Mouse (Mus musculus) kidney, adult 9 months (tissue): ENCODE results near the gene Ccdc12.

Experiments used
- DNase-seq: peaks from one replicate; pipeline ENCODE4 v3.0.0; 2022

Ccdc12 gene

GRCm38 (mm10) chr9:110649775-110650174 is 6.5 kb upstream of the Ccdc12 start:
- no peak for DNase-seq

- DNase-seq = peak; percentile 67
Measured at GRCm38 (mm10) chr9:110651931-110652722, 4.2 kb upstream of the Ccdc12 start.

GRCm38 (mm10) chr9:110652963-110653654 is 3.2 kb upstream of the Ccdc12 start:
- DNase-seq = no peak

- DNase-seq = peak; percentile 99
Measured at GRCm38 (mm10) chr9:110653655-110654461, 2.4 kb upstream of the Ccdc12 start, which contains the start of gene Nbeal2. Gene Nbeal2, minus strand, starts transcription at chr9:110654161.

- no peak for DNase-seq
Measured at GRCm38 (mm10) chr9:110654726-110655650, 1.3 kb upstream of the Ccdc12 start.

- DNase-seq = peak; percentile 45
Measured at GRCm38 (mm10) chr9:110655651-110656007, 674 bp upstream of the Ccdc12 start.

- DNase-seq = peak; percentile 91
Measured at GRCm38 (mm10) chr9:110657474-110658078, 1.3 kb downstream of the Ccdc12 start.

- DNase-seq = no peak
Measured at GRCm38 (mm10) chr9:110659521-110659920, 3.2 kb downstream of the Ccdc12 start.

GRCm38 (mm10) chr9:110660208-110660607 is 3.9 kb downstream of the Ccdc12 start:
- DNase-seq = no peak

GRCm38 (mm10) chr9:110660856-110661612 is 4.7 kb downstream of the Ccdc12 start:
- DNase-seq = no peak

GRCm38 (mm10) chr9:110662844-110663243 is 6.5 kb downstream of the Ccdc12 start:
- no peak for DNase-seq

- no peak for DNase-seq
Measured at GRCm38 (mm10) chr9:110665912-110666311, 9.6 kb downstream of the Ccdc12 start.

GRCm38 (mm10) chr9:110666374-110666773 is 10.1 kb downstream of the Ccdc12 start:
- no peak for DNase-seq

- DNase-seq = no peak
Measured at GRCm38 (mm10) chr9:110667219-110667836, 11.0 kb downstream of the Ccdc12 start.

- peak; percentile 58 for DNase-seq
Measured at GRCm38 (mm10) chr9:110668601-110669293, 12.4 kb downstream of the Ccdc12 start.

- no peak for DNase-seq
Measured at GRCm38 (mm10) chr9:110669785-110670184, 13.5 kb downstream of the Ccdc12 start.

- DNase-seq = peak; percentile 75
Measured at GRCm38 (mm10) chr9:110672462-110673106, 16.3 kb downstream of the Ccdc12 start.

- peak; percentile 51 for DNase-seq
Measured at GRCm38 (mm10) chr9:110673107-110673752, 16.9 kb downstream of the Ccdc12 start.

- DNase-seq = no peak
Measured at GRCm38 (mm10) chr9:110676492-110676911, 20.2 kb downstream of the Ccdc12 start.
